Comparison of ENCODE assay signal across 8 mouse cellular contexts in the genomic region with DNA sequence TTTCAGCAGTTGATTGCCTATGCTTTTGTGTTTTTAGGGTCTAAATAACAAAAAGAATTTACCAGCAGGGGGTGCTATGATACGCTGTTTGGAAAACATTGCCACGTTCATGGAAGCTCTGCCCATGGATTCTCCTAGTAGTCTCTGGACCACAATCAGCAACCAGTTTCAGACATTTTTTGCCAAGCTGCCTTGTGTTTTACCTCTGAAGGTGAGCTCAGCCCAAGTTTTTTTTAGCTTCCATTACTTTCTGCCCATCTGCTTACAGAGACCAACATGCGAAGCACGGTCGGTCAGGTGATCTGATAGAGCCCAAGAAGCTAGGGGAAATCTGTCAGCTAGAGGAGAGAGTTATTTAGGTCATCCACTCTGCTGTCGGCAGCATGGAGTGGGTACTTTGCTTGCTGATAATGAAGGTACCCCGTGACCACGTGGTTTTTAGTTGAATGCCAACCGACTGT.
DNase-seq lines count a peak whose midpoint lies in the region; ATAC-seq and TF ChIP-seq lines count a peak whose summit lies in the region.

No protein-coding gene starts in this region.

- no peak overlapping the region for H3K9ac ChIP-seq in liver, adult 2 months (ENCODE audit: low read depth, low read length)
- no peak overlapping the region for H3K9ac ChIP-seq in heart, embryonic 12.5 days
- H3K9ac ChIP-seq in neural tube, embryonic 14.5 days (replicated peaks; ENCODE audit: low read depth, low read length): no peak overlapping the region

- peak; percentile 61 for DNase-seq in liver, adult 2 months (ENCODE audit: extremely low read depth, low read depth, low spot score)
- DNase-seq in liver: no peak
- peak; percentile 56 for DNase-seq in Muller cell, postnatal 12 days (ENCODE audit: inconsistent ontology term)
- DNase-seq in cerebellum, adult 9-10 months: peak; percentile 72
- DNase-seq in layer of hippocampus, adult 9-10 months (ENCODE audit: low spot score): peak; percentile 61
- DNase-seq in ovary, postnatal 10 days (ENCODE audit: low spot score): no peak

- no peak overlapping the region for H3K27ac ChIP-seq in liver, adult 2 months (replicated peaks; ENCODE audit: insufficient read depth, low read depth, low read length)
- H3K27ac ChIP-seq in heart, embryonic 12.5 days (ENCODE audit: poor library complexity, severe bottlenecking): no peak overlapping the region
- no peak overlapping the region for H3K27ac ChIP-seq in neural tube, embryonic 14.5 days (ENCODE audit: low read depth, low read length)

- H3K27me3 ChIP-seq in liver, adult 2 months (ENCODE audit: control insufficient read depth, insufficient read depth, low read length): no peaks in the 10 kb centered on the region
- H3K27me3 ChIP-seq in heart, embryonic 12.5 days (replicated peaks): 0 out of 2 replicates have a peak, but pooled peaks cover 4% of the 10 kb centered on the region
- H3K27me3 ChIP-seq in neural tube, embryonic 14.5 days (ENCODE audit: control insufficient read depth, insufficient read depth, low read length): no peaks in the 10 kb centered on the region

- no peak overlapping the region for H3K4me3 ChIP-seq in liver, adult 2 months (ENCODE audit: insufficient read depth, low read depth, low read length)
- peak overlapping the region; percentile 10; the same call in 1 of the 2 replicates for H3K4me3 ChIP-seq in heart, embryonic 12.5 days
- H3K4me3 ChIP-seq in neural tube, embryonic 14.5 days (ENCODE audit: low read depth, low read length): no peak overlapping the region

- ATAC-seq in heart, embryonic 12.5 days (ENCODE audit: insufficient number of reproducible peaks, low FRiP score): no peak
- peak; percentile 41; the same call in 1 of the 2 replicates for ATAC-seq in neural tube, embryonic 14.5 days (ENCODE audit: low read depth)

- TF ChIP-seq POLR2A in liver, adult 2 months (IDR thresholded peaks at IDR 0.05; ENCODE audit: extremely low read depth, insufficient read depth, low read length): no peak

- no peaks in the 10 kb centered on the region for H3K79me2 ChIP-seq in liver, adult 2 months (ENCODE audit: control insufficient read depth, insufficient read depth, low read length)

- 58% methylated on average over 9 of the region's 9 CpGs for WGBS in liver, adult 2 months
- 32% methylated on average over 9 of the region's 9 CpGs for WGBS in heart, embryonic 12.5 days
- 58% methylated on average over 9 of the region's 9 CpGs for whole genome bisulfite sequencing in neural tube, embryonic 14.5 days

- TF ChIP-seq CTCF in liver, adult 2 months (IDR thresholded peaks at IDR 0.05; ENCODE audit: low read depth, low read length): no peak

- H3K4me1 ChIP-seq in liver, adult 2 months (ENCODE audit: control insufficient read depth, insufficient read depth, low read length): peaks cover 3% of the 10 kb centered on the region; the same call in 1 of the 2 replicates
- H3K4me1 ChIP-seq in heart, embryonic 12.5 days (replicated peaks): peaks cover 11% of the 10 kb centered on the region; the same call in 1 of the 2 replicates
- no peaks in the 10 kb centered on the region for H3K4me1 ChIP-seq in neural tube, embryonic 14.5 days (ENCODE audit: control insufficient read depth, insufficient read depth, low read length)

- H3K36me3 ChIP-seq in liver, adult 2 months (ENCODE audit: control insufficient read depth, insufficient read depth, low read length): no peaks in the 10 kb centered on the region
- H3K36me3 ChIP-seq in heart, embryonic 12.5 days: no peaks in the 10 kb centered on the region
- peaks cover 14% of the 10 kb centered on the region for H3K36me3 ChIP-seq in neural tube, embryonic 14.5 days (ENCODE audit: control insufficient read depth, insufficient read depth, low read length)

- no peaks in the 10 kb centered on the region; the same call in 1 of the 2 replicates for H3K9me3 ChIP-seq in heart, embryonic 12.5 days (replicated peaks)
- H3K9me3 ChIP-seq in neural tube, embryonic 14.5 days (ENCODE audit: control insufficient read depth, low read length): peaks cover 7% of the 10 kb centered on the region; the same call in 1 of the 2 replicates

- peak overlapping the region; percentile 57 for H3K4me2 ChIP-seq in heart, embryonic 12.5 days
- H3K4me2 ChIP-seq in neural tube, embryonic 14.5 days (ENCODE audit: low read depth, low read length): no peak overlapping the region

Comparison
In these comparisons a context has a peak if more than half of its experiments do, and no peak if none do; other contexts are left out.
1. DNase-seq: peak in liver, adult 2 months (single experiment), Muller cell, postnatal 12 days (single experiment), cerebellum, adult 9-10 months (single experiment) and layer of hippocampus, adult 9-10 months (single experiment); none in liver (single experiment) and ovary, postnatal 10 days (single experiment).